Mouse (Mus musculus): ENCODE results near the gene Coq8b. TPM values are rescaled to one million over a fixed set of nuclear protein-coding genes. Genes with fewer than 3 reads are reported as not detected.
A peak's percentile ranks its signal among the peaks of the same experiment; 100 is the strongest.

Coq8b gene
- polyA plus RNA-seq, 1 experiment from 2014 or later: 20.2 TPM

GRCm38 (mm10) chr7:27212626-27213025 lies 20.2 kb upstream of the Coq8b start:
- no peak overlapping the region for H3K27ac ChIP-seq
- H3K9ac ChIP-seq: no peak overlapping the region
- H3K4me1 ChIP-seq: no peaks in the 10 kb centered on the region
- 90% methylated on average over 2 of the region's 2 CpGs for WGBS
- ATAC-seq (ENCODE audit: low FRiP score): no peak
- no peak overlapping the region for H3K4me2 ChIP-seq
- peaks cover 87% of the 10 kb centered on the region for H3K36me3 ChIP-seq (replicated peaks)
- H3K9me3 ChIP-seq: no peaks in the 10 kb centered on the region
- H3K4me3 ChIP-seq (replicated peaks): no peak overlapping the region
- H3K27me3 ChIP-seq: no peaks in the 10 kb centered on the region

- Histone ChIP-seq H3K4me3 (replicated peaks) (no peak overlapping the region), H3K9me3 (no peaks in the 10 kb centered on the region), H3K4me2 (no peak overlapping the region), H3K27me3 (no peaks in the 10 kb centered on the region), H3K27ac (no peak overlapping the region), H3K4me1 (peaks cover 6% of the 10 kb centered on the region), H3K9ac (no peak overlapping the region), H3K36me3 (replicated peaks) (peaks cover 48% of the 10 kb centered on the region)
- WGBS: 89% methylated on average over 7 of the region's 7 CpGs
- ATAC-seq (ENCODE audit: low FRiP score): no peak
Observed at GRCm38 (mm10) chr7:27218586-27218985, 14.2 kb upstream of the Coq8b start.

GRCm38 (mm10) chr7:27219937-27220336 lies 12.9 kb upstream of the Coq8b start:
- Histone ChIP-seq H3K9me3 (no peaks in the 10 kb centered on the region), H3K27me3 (no peaks in the 10 kb centered on the region), H3K4me2 (no peak overlapping the region), H3K27ac (no peak overlapping the region), H3K4me1 (peaks cover 20% of the 10 kb centered on the region), H3K4me3 (replicated peaks) (no peak overlapping the region), H3K9ac (no peak overlapping the region), H3K36me3 (replicated peaks) (peaks cover 40% of the 10 kb centered on the region)
- ATAC-seq (ENCODE audit: low FRiP score): no peak
- 91% methylated on average over 11 of the region's 11 CpGs for whole genome bisulfite sequencing

- Histone ChIP-seq H3K4me1 (peaks cover 40% of the 10 kb centered on the region), H3K9me3 (no peaks in the 10 kb centered on the region), H3K27me3 (no peaks in the 10 kb centered on the region), H3K4me3 (replicated peaks) (no peak overlapping the region), H3K27ac (no peak overlapping the region), H3K9ac (no peak overlapping the region), H3K36me3 (replicated peaks) (peaks cover 26% of the 10 kb centered on the region), H3K4me2 (no peak overlapping the region)
- ATAC-seq (ENCODE audit: low FRiP score): no peak
- 85% methylated on average over 6 of the region's 6 CpGs for WGBS
Observed at GRCm38 (mm10) chr7:27221939-27222338, 10.9 kb upstream of the Coq8b start.

GRCm38 (mm10) chr7:27222538-27222937 lies 10.3 kb upstream of the Coq8b start:
- ATAC-seq (ENCODE audit: low FRiP score): no peak
- no peaks in the 10 kb centered on the region for H3K9me3 ChIP-seq
- H3K4me3 ChIP-seq (replicated peaks): no peak overlapping the region
- H3K9ac ChIP-seq: no peak overlapping the region
- 86% methylated on average over 1 of the region's 1 CpGs for WGBS
- peaks cover 46% of the 10 kb centered on the region for H3K4me1 ChIP-seq
- no peak overlapping the region for H3K4me2 ChIP-seq
- H3K27me3 ChIP-seq: no peaks in the 10 kb centered on the region
- H3K36me3 ChIP-seq (replicated peaks): peaks cover 21% of the 10 kb centered on the region
- H3K27ac ChIP-seq: no peak overlapping the region

- H3K27ac ChIP-seq: no peak overlapping the region
- peak overlapping the region; percentile 91 for H3K4me2 ChIP-seq
Observed at GRCm38 (mm10) chr7:27224877-27225575, 7.8 kb upstream of the Coq8b start.

GRCm38 (mm10) chr7:27227276-27227675 lies 5.5 kb upstream of the Coq8b start:
- H3K27ac ChIP-seq: no peak overlapping the region
- H3K9me3 ChIP-seq: no peaks in the 10 kb centered on the region
- H3K4me3 ChIP-seq (replicated peaks): peak overlapping the region; percentile 83
- ATAC-seq (ENCODE audit: low FRiP score): no peak
- no peaks in the 10 kb centered on the region for H3K27me3 ChIP-seq
- H3K4me1 ChIP-seq: peaks cover 53% of the 10 kb centered on the region
- H3K36me3 ChIP-seq (replicated peaks): no peaks in the 10 kb centered on the region
- H3K4me2 ChIP-seq: peak overlapping the region; percentile 91
- 25% methylated on average over 9 of the region's 9 CpGs for WGBS
- H3K9ac ChIP-seq: peak overlapping the region; percentile 87

More at GRCm38 (mm10) chr7:27224877-27225575, 7.8 kb upstream of the Coq8b start:
- 90% methylated on average over 11 of the region's 11 CpGs for WGBS
- H3K36me3 ChIP-seq (replicated peaks): peaks cover under 1% of the 10 kb centered on the region; the same call in 1 of the 2 replicates
- H3K4me1 ChIP-seq: peaks cover 53% of the 10 kb centered on the region
- H3K9ac ChIP-seq: peak overlapping the region; percentile 26; the same call in 1 of the 2 replicates
- no peaks in the 10 kb centered on the region for H3K27me3 ChIP-seq
- 0 out of 2 replicates have a peak overlapping the region, but pooled peaks have one; percentile 2 for H3K4me3 ChIP-seq (replicated peaks)
- no peaks in the 10 kb centered on the region for H3K9me3 ChIP-seq
- no peak for ATAC-seq (ENCODE audit: low FRiP score)

GRCm38 (mm10) chr7:27227676-27228075 lies 5.1 kb upstream of the Coq8b start:
- WGBS: 5% methylated on average over 10 of the region's 10 CpGs
- H3K9me3 ChIP-seq: no peaks in the 10 kb centered on the region
- peak overlapping the region; percentile 87 for H3K9ac ChIP-seq
- H3K4me1 ChIP-seq: peaks cover 56% of the 10 kb centered on the region
- peak overlapping the region; percentile 83 for H3K4me3 ChIP-seq (replicated peaks)
- H3K27me3 ChIP-seq: no peaks in the 10 kb centered on the region
- no peak for ATAC-seq (ENCODE audit: low FRiP score)
- H3K27ac ChIP-seq: peak overlapping the region; percentile 79; the same call in 1 of the 2 replicates
- no peaks in the 10 kb centered on the region for H3K36me3 ChIP-seq (replicated peaks)
- peak overlapping the region; percentile 91 for H3K4me2 ChIP-seq

GRCm38 (mm10) chr7:27228281-27228821 lies 4.5 kb upstream of the Coq8b start, which contains the start of gene Itpkc:
Gene Itpkc (minus strand): TSS chr7:27228661.
- ATAC-seq (ENCODE audit: low FRiP score): peak; percentile 86
- Histone ChIP-seq H3K27ac (peak within 1 kb of the TSS; percentile 79), H3K4me2 (peak within 1 kb of the TSS; percentile 91), H3K27me3 (no peaks in the 10 kb centered on the region), H3K9ac (peak within 1 kb of the TSS; percentile 87), H3K9me3 (no peaks in the 10 kb centered on the region), H3K36me3 (replicated peaks) (no peaks in the 10 kb centered on the region), H3K4me3 (replicated peaks) (peak within 1 kb of the TSS; percentile 83), H3K4me1 (peaks cover 54% of the 10 kb centered on the region)
- under 1% methylated on average over 49 of the region's 49 CpGs for WGBS

- no peaks in the 10 kb centered on the region for H3K27me3 ChIP-seq
- no peaks in the 10 kb centered on the region for H3K9me3 ChIP-seq
- H3K36me3 ChIP-seq (replicated peaks): no peaks in the 10 kb centered on the region
- WGBS: 14% methylated on average over 6 of the region's 6 CpGs
- peak overlapping the region; percentile 54 for H3K9ac ChIP-seq
- H3K4me1 ChIP-seq: peaks cover 54% of the 10 kb centered on the region
- no peak for ATAC-seq (ENCODE audit: low FRiP score)
- peak overlapping the region; percentile 83 for H3K4me3 ChIP-seq (replicated peaks)
- H3K27ac ChIP-seq: peak overlapping the region; percentile 79
- H3K4me2 ChIP-seq: peak overlapping the region; percentile 91
Observed at GRCm38 (mm10) chr7:27228865-27229264, 4.0 kb upstream of the Coq8b start.

- ATAC-seq (ENCODE audit: low FRiP score): no peak
Observed at GRCm38 (mm10) chr7:27230781-27231180, 2.0 kb upstream of the Coq8b start.

GRCm38 (mm10) chr7:27231693-27232331 lies 1.0 kb upstream of the Coq8b start:
- no peak overlapping the region for H3K4me3 ChIP-seq (replicated peaks)
- WGBS: 80% methylated on average over 7 of the region's 7 CpGs

More at GRCm38 (mm10) chr7:27230781-27231180, 2.0 kb upstream of the Coq8b start:
- Histone ChIP-seq H3K4me2 (no peak overlapping the region), H3K36me3 (replicated peaks) (no peaks in the 10 kb centered on the region), H3K27me3 (no peaks in the 10 kb centered on the region), H3K4me3 (replicated peaks) (no peak overlapping the region), H3K9ac (no peak overlapping the region), H3K9me3 (no peaks in the 10 kb centered on the region), H3K4me1 (peaks cover 39% of the 10 kb centered on the region), H3K27ac (no peak overlapping the region)
- 76% methylated on average over 4 of the region's 4 CpGs for WGBS

More at GRCm38 (mm10) chr7:27231693-27232331, 1.0 kb upstream of the Coq8b start:
- H3K36me3 ChIP-seq (replicated peaks): no peaks in the 10 kb centered on the region
- H3K27ac ChIP-seq: 0 out of 2 replicates have a peak overlapping the region, but pooled peaks have one; percentile 86
- ATAC-seq (ENCODE audit: low FRiP score): no peak
- no peak overlapping the region for H3K4me2 ChIP-seq
- H3K9me3 ChIP-seq: no peaks in the 10 kb centered on the region
- no peaks in the 10 kb centered on the region for H3K27me3 ChIP-seq
- no peak overlapping the region for H3K9ac ChIP-seq
- peaks cover 28% of the 10 kb centered on the region for H3K4me1 ChIP-seq
